Mouse (Mus musculus): Measurements from ENCODE around the gene Kcnj9.

Gene Kcnj9

GRCm38 (mm10) chr1:172288900-172289616, 40.1 kb downstream of the Kcnj9 start:
- DNase-seq = no peak

- DNase-seq = no peak
Measured at GRCm38 (mm10) chr1:172286740-172287139, 42.4 kb downstream of the Kcnj9 start.

- DNase-seq = peak; percentile 3
Measured at GRCm38 (mm10) chr1:172284221-172284620, 44.9 kb downstream of the Kcnj9 start.

- no peak for DNase-seq
Measured at GRCm38 (mm10) chr1:172283073-172283472, 46.0 kb downstream of the Kcnj9 start.

DNA sequence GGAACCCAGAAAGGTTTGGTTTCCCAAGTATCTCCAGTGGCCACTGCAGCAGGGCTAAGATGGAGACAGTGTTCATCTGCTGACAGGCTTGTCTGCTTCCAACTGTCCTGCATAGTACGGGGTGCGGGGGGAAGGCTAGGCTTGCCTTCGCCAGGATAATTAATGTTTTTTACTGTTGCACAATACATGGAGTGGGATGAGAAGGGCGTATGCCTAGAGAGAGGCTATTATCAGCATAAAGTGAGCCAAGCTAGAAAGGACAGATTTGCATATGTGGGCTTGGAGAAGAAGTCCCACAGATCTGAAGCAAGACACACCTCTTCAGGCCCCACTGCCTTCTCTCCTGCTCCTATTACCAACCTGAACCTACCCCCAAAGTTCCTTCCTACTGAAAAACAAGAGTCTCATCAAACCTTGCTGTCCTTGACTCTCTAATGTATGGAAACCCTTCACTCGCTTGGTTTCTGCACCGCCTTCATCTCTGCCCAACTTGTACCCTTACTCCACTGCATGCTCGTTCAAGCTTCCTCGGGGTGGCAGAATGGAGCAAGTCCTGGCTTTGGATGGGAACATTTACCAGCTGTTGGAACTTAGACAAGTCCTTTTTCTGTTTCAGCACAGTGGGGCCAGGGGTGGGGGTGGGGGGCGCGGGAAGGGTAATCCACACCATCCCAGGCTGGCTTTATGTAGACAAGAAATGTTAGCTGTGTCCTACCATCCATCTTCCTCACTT, 47.4 kb downstream of the Kcnj9 start:
- DNase-seq = peak; percentile 40

- DNase-seq = peak; percentile 10
Measured at GRCm38 (mm10) chr1:172279768-172280509, 49.2 kb downstream of the Kcnj9 start.

DNA sequence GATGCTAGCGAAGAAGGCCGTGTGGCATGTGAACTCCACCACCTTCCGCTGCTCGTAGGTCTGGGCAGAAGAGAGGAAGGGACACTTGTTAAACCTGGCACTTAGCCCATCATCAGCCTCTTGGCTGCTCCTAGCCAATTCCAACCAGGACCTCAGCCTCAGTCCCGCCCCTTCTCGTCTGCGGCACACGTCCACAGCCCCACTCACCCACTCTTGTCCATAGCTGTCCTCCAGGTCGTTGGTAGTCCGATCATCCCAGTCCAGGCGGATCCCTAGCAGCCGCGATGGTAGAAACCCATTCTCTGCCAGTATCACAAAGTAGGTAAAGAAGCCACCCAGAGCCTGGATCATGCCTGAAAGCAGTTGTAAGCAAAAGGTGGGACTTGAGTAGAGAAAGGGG, 50.8 kb downstream of the Kcnj9 start:
- DNase-seq = no peak

GRCm38 (mm10) chr1:172277172-172277571, 51.9 kb downstream of the Kcnj9 start:
- DNase-seq = no peak

GRCm38 (mm10) chr1:172274547-172274946, 54.6 kb downstream of the Kcnj9 start:
- DNase-seq = no peak

- no peak for DNase-seq
Measured at GRCm38 (mm10) chr1:172274116-172274515, 55.0 kb downstream of the Kcnj9 start.

DNA sequence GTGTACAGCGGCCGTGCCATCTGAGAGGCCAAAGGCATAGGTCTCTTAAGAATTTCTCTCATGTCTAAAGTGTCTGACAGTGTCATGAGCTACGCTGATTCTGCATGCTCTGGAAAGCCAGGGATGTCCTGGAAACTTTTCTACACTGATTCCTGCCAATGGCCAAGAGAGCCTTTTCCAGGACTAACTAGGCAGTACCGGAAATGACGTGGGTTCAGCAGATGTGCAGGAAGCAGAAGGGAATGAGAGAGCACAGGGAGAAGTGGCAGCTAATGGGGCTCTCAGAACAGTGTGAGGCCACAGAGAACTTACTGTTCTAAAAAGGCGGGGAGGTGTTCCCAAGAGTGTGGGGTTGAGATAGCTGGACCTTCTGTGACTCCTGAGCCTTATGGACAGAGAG, 55.7 kb downstream of the Kcnj9 start:
- no peak for DNase-seq

DNA sequence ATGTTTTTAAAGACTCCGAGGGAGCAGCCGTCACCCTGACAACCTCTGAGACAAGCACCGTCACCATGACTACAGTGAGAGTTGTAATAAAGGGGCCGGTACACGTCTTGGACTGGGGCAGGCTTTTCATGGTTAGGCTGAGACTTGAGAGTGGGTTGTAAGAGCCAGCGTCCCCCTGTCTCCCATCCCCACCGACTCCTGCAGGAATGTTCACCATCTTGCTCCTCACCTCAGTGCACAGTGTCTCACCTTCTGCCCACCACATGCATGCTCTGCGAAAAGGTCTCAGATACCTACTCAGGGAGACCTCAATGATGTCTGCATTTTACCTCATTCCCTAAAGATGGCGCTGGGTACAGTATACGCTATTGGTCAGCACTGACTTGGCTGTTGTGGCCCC, 57.4 kb downstream of the Kcnj9 start:
- DNase-seq = no peak

DNA sequence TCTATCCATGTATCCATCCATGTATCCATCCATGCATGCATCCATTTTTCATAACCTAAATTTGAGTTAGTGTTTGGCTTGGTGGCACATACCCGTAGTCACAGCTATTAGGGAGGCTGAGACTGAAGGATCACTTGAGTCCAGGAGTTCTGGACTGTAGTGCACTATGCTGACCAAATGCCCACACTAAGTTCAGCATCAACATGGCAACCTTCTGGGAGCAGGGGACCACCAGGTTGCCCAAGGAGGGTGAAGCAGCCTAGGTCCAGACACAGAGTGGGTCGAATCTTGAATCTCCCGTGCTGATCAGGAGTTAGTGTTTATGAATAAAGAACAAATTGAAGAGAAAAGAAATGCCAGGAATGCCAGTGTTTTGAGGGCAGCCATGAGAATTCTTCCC, 57.9 kb downstream of the Kcnj9 start:
- DNase-seq = no peak
